Mouse (Mus musculus) gastrocnemius, postnatal 14 days (tissue): Measurements from ENCODE around the gene Rpl6. TPM values are rescaled to one million over a fixed set of nuclear protein-coding genes. Genes with fewer than 3 reads are reported as not detected.

Experiments used
- DNase-seq: peaks from one replicate; pipeline ENCODE4 v3.0.0; 2021; ENCODE audit warnings: mixed read lengths
- intact Hi-C: fragments of 180-260 bp; cut with DNase I; formaldehyde crosslinking; loops from one replicate; pipeline ENCODE4 v1.15.1; 2025; ENCODE audit warnings: low total_unique reads
- long read RNA-seq, 2 experiments: library from polyadenylated mRNA; stranded (forward); transcript quantifications; one replicate each; pipeline ENCODE4 v2.0.0; 2021
- total RNA-seq, 2 experiments: library from RNA; stranded (reverse); gene quantifications; 2 replicates each; pipeline ENCODE4 v1.2.3; 2021

Rpl6 gene
- 100 to 1,000 TPM; 596 to 649 TPM for total RNA-seq
- long read RNA-seq, experiment 1, transcript Rpl6-201 (7 exons, 1,270 nt): major isoform, 308 of 361 reads
- long read RNA-seq, experiment 1, partial matches to known transcripts: 48 of 361 reads
- long read RNA-seq, experiment 1, other reads (novel, unspliced or antisense): 4 of 361 reads
- long read RNA-seq, experiment 2, transcript Rpl6-201 (7 exons, 1,270 nt): major isoform, 302 of 351 reads
- long read RNA-seq, experiment 2, partial matches to known transcripts: 47 of 351 reads
- long read RNA-seq, experiment 2, other reads (novel, unspliced or antisense): 1 of 351 reads

- intact Hi-C loops: no loop called here
- DNase-seq: peak; percentile 76
Measured at GRCm38 (mm10) chr5:121204132-121205089, at the start of gene Rpl6. Gene Rpl6 (plus strand): TSS chr5:121204481.

GRCm38 (mm10) chr5:121156121-121156520 lies 48.2 kb upstream of the Rpl6 start:
- intact Hi-C loops: no loop called here
- DNase-seq: no peak

GRCm38 (mm10) chr5:121157017-121157416 lies 47.3 kb upstream of the Rpl6 start:
- DNase-seq: no peak
- intact Hi-C loops: no loop called here

- intact Hi-C loops: no loop called here
- DNase-seq: no peak
Measured at GRCm38 (mm10) chr5:121157489-121157888, 46.8 kb upstream of the Rpl6 start.

GRCm38 (mm10) chr5:121158966-121159365 lies 45.3 kb upstream of the Rpl6 start:
- no peak for DNase-seq
- intact Hi-C loops: no loop called here

GRCm38 (mm10) chr5:121162285-121162684 lies 42.0 kb upstream of the Rpl6 start:
- intact Hi-C loops: no loop called here
- peak; percentile 24 for DNase-seq

GRCm38 (mm10) chr5:121162923-121163322 lies 41.4 kb upstream of the Rpl6 start:
- intact Hi-C loops: no loop called here

GRCm38 (mm10) chr5:121166884-121167283 lies 37.4 kb upstream of the Rpl6 start:
- intact Hi-C loops: no loop called here

More at GRCm38 (mm10) chr5:121162923-121163322, 41.4 kb upstream of the Rpl6 start:
- DNase-seq: no peak

GRCm38 (mm10) chr5:121169588-121169987 lies 34.7 kb upstream of the Rpl6 start:
- intact Hi-C loops: no loop called here
- DNase-seq: no peak

More at GRCm38 (mm10) chr5:121166884-121167283, 37.4 kb upstream of the Rpl6 start:
- DNase-seq: no peak

GRCm38 (mm10) chr5:121172835-121173234 lies 31.4 kb upstream of the Rpl6 start:
- intact Hi-C loops: no loop called here
- no peak for DNase-seq

GRCm38 (mm10) chr5:121179077-121179857 lies 25.0 kb upstream of the Rpl6 start:
- intact Hi-C loops: no loop called here
- DNase-seq: no peak

- intact Hi-C loops: no loop called here
- DNase-seq: no peak
Measured at GRCm38 (mm10) chr5:121183269-121183668, 21.0 kb upstream of the Rpl6 start.

GRCm38 (mm10) chr5:121184375-121184774 lies 19.9 kb upstream of the Rpl6 start:
- DNase-seq: no peak
- intact Hi-C loops: no loop called here

- DNase-seq: no peak
Measured at GRCm38 (mm10) chr5:121184945-121185551, 19.2 kb upstream of the Rpl6 start.

GRCm38 (mm10) chr5:121187580-121188001 lies 16.7 kb upstream of the Rpl6 start:
- no peak for DNase-seq
- intact Hi-C loops: no loop called here

More at GRCm38 (mm10) chr5:121184945-121185551, 19.2 kb upstream of the Rpl6 start:
- intact Hi-C loops: no loop called here

GRCm38 (mm10) chr5:121188265-121188664 lies 16.0 kb upstream of the Rpl6 start:
- DNase-seq: no peak
- intact Hi-C loops: no loop called here

- DNase-seq: no peak
- intact Hi-C loops: no loop called here
Measured at GRCm38 (mm10) chr5:121189182-121189581, 15.1 kb upstream of the Rpl6 start.

GRCm38 (mm10) chr5:121190210-121190835 lies 14.0 kb upstream of the Rpl6 start:
- intact Hi-C loops: no loop called here
- no peak for DNase-seq
